Mouse (Mus musculus): ENCODE results near the gene Clk4.
A peak's percentile ranks its signal among the peaks of the same experiment; 100 is the strongest.

The Clk4 gene

GRCm38 (mm10) chr11:51261680-51262219, at the start of gene Clk4:
TSS of gene Clk4 (plus strand) at chr11:51261730.
- no peak for DNase-seq

DNA sequence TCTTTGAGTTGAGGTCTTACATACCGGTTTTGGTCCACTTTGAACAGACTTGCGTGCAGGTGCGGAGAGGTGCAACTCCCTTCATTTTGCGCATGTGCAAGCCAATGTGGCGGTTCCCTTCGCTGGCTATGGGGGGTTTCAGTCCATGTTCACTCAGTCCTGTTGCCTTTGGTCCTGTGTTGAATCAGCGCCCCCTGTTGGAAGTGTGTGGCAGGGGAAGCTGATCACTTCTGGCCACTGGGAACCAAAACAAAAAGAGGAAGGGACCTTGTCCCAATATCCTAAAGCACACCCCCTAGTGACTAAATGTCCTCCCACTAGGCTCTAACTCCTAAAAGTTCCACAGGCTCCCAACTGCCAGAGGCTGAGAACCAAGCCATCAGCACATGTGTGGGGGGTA, 47.5 kb upstream of the Clk4 start:
- DNase-seq, result no peak

GRCm38 (mm10) chr11:51219396-51219980, 42.0 kb upstream of the Clk4 start:
- no peak for DNase-seq

- no peak for DNase-seq
Measured at GRCm38 (mm10) chr11:51220308-51220707, 41.2 kb upstream of the Clk4 start, which contains the start of gene Gm12569. TSS of gene Gm12569 (plus strand) at chr11:51220473.

- no peak for DNase-seq
Measured at GRCm38 (mm10) chr11:51227104-51227503, 34.4 kb upstream of the Clk4 start.

- DNase-seq, result no peak
Measured at GRCm38 (mm10) chr11:51234626-51235025, 26.9 kb upstream of the Clk4 start.

- DNase-seq, result no peak
Measured at GRCm38 (mm10) chr11:51242897-51243296, 18.6 kb upstream of the Clk4 start.

DNA sequence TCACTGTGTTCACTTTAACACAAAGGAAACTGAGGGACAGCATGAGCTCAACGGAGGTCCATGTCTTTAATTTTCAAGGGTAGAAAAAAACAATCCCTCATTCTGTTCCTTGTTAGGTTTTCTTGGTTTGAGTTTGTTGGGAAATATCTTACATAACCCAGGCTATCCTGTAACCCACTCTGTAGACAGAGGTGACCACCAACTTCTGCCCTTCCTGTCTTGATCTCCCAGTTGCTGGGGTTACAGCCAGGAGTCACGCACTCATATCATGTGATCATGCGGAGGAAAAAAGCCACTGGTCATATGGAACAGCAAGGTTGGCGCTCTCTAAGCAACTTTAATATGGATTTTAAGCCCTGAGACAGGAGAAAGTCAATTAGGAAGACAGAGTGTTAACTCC, 4.5 kb upstream of the Clk4 start:
- DNase-seq, result no peak

- peak; percentile 99 for DNase-seq
Measured at GRCm38 (mm10) chr11:51262342-51263285, 1.1 kb downstream of the Clk4 start, which contains the start of gene BC049762. TSS of gene BC049762 (minus strand) at chr11:51263046.

GRCm38 (mm10) chr11:51263286-51263831, 1.8 kb downstream of the Clk4 start:
- peak; percentile 70 for DNase-seq

- no peak for DNase-seq
Measured at GRCm38 (mm10) chr11:51264352-51264751, 2.8 kb downstream of the Clk4 start.

GRCm38 (mm10) chr11:51265326-51265725, 3.8 kb downstream of the Clk4 start:
- DNase-seq, result no peak

- no peak for DNase-seq
Measured at GRCm38 (mm10) chr11:51274418-51274817, 12.9 kb downstream of the Clk4 start.

GRCm38 (mm10) chr11:51289564-51290041, 28.1 kb downstream of the Clk4 start, which contains the start of gene Col23a1:
TSS of gene Col23a1 (plus strand) at chr11:51289920.
- peak; percentile 80 for DNase-seq

DNA sequence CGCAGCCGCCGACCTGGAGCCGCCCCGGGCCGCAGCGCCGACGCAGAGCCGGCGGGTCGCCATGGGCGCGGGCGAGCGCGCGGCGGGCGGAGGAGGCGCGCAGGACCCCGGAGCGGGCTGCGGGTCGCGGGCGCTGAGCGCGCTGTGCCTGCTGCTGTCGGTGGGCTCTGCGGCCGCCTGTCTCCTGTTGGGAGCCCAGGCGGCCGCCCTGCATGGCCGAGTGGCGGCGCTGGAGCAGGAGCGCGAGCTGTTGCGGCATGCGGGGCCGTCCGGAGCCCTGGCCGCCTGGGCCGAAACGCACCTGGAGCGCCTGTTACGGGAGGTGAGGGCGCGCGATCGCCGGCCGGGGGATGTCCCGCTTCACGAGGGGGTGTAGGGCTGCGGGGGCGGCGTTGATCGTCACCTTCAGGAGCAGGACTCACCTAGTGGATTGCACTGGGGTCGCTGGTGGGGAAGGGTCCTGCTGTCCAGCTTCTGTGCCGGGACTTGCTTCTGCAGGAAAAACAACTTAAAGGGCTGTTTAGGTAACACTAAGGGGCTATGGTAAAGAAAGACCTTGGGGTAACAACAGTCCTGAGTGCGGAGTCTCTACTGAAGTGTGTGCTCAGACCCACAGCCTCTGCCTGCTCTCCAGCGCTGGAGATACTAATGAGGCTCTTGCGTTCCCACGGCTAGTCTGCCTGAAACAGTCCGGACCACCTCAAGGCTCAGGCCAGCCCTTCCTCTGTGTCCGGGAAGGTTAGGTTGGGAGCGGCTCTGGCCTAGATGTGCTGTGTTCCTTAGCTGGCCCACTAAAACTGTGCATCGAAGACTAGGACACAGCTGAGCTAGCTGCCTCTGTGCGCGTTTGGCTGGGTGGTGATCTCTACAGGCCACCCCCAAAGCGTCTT, 28.8 kb downstream of the Clk4 start:
- peak; percentile 53 for DNase-seq

- DNase-seq, result no peak
Measured at GRCm38 (mm10) chr11:51293956-51294530, 32.5 kb downstream of the Clk4 start.

DNA sequence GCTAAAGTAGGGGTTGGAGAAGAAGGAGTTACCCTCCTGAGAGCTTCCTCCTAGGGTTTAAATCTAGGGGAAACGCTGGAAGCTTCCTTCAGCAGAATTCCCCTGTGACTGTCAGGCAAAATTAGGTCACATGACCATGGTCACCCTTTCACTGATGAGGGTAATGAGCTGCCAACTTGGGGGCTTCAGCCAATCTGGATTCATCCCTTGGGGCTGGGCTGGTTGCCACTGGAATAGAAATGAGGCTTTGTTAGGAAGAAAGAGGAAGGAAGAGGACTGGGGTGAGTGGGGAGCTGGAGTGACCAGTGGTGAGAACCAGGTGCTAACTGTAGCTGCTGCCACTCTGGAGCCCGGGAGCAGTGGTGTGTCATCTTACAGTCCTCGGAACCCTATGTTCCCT, 34.2 kb downstream of the Clk4 start:
- DNase-seq, result peak; percentile 14

GRCm38 (mm10) chr11:51298691-51299090, 37.2 kb downstream of the Clk4 start:
- no peak for DNase-seq

GRCm38 (mm10) chr11:51302396-51302795, 40.9 kb downstream of the Clk4 start:
- no peak for DNase-seq

- DNase-seq, result no peak
Measured at GRCm38 (mm10) chr11:51303981-51304553, 42.5 kb downstream of the Clk4 start.

GRCm38 (mm10) chr11:51308306-51308705, 46.8 kb downstream of the Clk4 start:
- no peak for DNase-seq

Measured in right cerebral cortex, postnatal 4 days (tissue).